Mouse (Mus musculus): ENCODE data around the gene Lcn2. TPM values are rescaled to one million over a fixed set of nuclear protein-coding genes. Genes with fewer than 3 reads are reported as not detected.
A peak's percentile ranks its signal among the peaks of the same experiment; 100 is the strongest.
"Not testable (repeated sequence)": the region's sequence is repeated elsewhere in the genome, so short reads cannot be mapped to it uniquely, and the experiment has no call there.

Lcn2 gene
- polyA plus RNA-seq, 1 experiment from 2014 or later, result not detected

DNA sequence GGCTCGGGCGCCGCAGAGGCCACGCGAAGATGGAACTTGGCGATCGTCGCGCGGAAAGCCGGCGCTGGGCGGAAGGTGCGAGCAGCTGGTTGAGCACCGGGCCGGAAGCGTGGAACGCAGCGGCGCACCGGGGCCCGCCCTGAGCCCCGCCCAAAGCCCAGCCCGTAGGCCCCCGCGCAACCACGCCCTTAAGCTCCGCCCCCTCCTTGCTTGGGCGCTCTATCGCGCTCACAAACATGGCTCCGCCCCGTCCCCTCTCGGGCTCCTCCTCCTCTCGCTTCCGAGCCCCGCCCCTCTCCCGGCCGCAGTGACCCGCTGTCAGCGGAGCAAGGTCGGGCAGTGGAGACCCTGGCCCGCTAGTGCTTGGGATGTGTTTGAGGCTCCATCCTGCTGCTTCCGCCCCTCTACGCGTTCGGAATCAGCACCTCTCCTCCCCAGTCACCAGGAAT lies 6.3 kb downstream of the Lcn2 start, which contains the start of gene 1110008P14Rik:
Gene 1110008P14Rik (minus strand): TSS at position 164 of the 449 bp plus-strand sequence.
- peaks cover 23% of the 10 kb centered on the region for H3K4me1 ChIP-seq (replicated peaks)
- peak within 1 kb of the TSS; percentile 70 for H3K27ac ChIP-seq
- H3K9ac ChIP-seq, result peak within 1 kb of the TSS; percentile 78
- H3K27me3 ChIP-seq, result peaks cover 30% of the 10 kb centered on the region
- peak within 1 kb of the TSS; percentile 89 for H3K4me2 ChIP-seq
- under 1% methylated on average over 47 of the region's 47 CpGs for WGBS
- peaks cover 34% of the 10 kb centered on the region for H3K36me3 ChIP-seq
- peak within 1 kb of the TSS; percentile 66 for H3K4me3 ChIP-seq
- peak; percentile 87 for ATAC-seq (ENCODE audit: low FRiP score)
- H3K9me3 ChIP-seq, result no peaks in the 10 kb centered on the region

DNA sequence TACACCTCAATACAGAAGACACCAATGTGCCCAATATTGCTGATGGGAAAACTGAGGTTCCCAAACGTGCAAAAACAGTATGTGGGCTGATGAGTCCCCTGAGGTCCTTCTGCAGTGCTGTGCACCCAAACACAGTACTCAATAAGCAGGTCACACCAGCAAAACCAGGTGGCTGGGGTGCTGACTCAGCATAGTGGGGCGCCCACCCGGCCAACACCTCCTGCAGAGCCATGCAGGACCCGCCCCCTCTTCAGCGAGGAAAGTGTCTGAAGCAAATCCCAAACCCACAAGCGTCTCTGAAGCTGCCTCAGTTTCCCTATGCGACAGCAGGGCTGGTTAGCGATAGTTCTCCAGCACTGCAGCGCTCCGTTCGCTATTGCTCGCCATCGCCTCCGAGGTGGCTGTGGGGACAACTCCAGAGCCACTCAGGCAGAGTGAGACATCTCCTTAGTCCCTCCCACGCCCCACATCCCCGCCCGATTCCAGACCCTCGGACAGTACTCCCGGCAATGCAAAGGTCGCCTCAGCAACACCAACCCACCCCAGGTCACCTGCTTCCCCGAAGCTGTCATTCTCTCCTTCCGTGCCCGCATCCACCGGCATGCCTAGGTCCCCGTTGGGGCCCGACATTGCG lies 6.8 kb downstream of the Lcn2 start:
- Histone ChIP-seq H3K4me1 (replicated peaks) (peaks cover 23% of the 10 kb centered on the region), H3K27ac (peak overlapping the region; percentile 70), H3K9ac (peak overlapping the region; percentile 78), H3K4me3 (peak overlapping the region; percentile 66), H3K4me2 (peak overlapping the region; percentile 89), H3K36me3 (peaks cover 39% of the 10 kb centered on the region), H3K9me3 (no peaks in the 10 kb centered on the region), H3K27me3 (peaks cover 25% of the 10 kb centered on the region)
- WGBS, result under 1% methylated on average over 27 of the region's 27 CpGs
- ATAC-seq (ENCODE audit: low FRiP score), result peak; percentile 54

DNA sequence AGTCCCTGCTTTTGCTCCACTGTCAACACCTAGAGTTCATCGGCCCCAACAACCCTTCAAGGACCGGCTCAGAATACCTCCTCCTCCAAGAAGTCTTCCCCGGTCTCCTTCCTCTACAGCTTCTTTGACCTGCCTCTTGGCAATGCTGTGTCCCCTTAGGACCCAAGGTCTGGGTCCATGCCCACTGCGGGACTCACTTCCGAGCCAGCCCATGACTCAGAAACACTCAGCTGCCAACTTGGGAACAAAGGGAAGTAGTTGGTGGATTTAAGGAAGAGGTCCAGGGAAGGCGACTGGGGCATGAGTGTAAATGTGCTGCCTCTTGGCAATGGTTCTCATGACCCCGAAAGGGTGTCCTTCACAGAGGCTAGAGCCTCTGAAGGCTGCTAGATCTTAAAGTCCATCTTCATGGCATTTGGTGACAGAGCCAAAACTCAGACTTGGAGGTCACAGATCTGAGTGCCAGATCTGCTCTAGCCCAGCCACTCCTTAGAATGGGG lies 8.0 kb downstream of the Lcn2 start:
- Histone ChIP-seq H3K4me2 (no peak overlapping the region; the same call in 1 of the 2 replicates), H3K27ac (no peak overlapping the region), H3K9me3 (no peaks in the 10 kb centered on the region), H3K27me3 (peaks cover 21% of the 10 kb centered on the region), H3K4me3 (no peak overlapping the region), H3K36me3 (peaks cover 51% of the 10 kb centered on the region), H3K9ac (no peak overlapping the region), H3K4me1 (replicated peaks) (peaks cover 23% of the 10 kb centered on the region)
- 89% methylated on average over 7 of the region's 7 CpGs for WGBS
- no peak for ATAC-seq (ENCODE audit: low FRiP score)

DNA sequence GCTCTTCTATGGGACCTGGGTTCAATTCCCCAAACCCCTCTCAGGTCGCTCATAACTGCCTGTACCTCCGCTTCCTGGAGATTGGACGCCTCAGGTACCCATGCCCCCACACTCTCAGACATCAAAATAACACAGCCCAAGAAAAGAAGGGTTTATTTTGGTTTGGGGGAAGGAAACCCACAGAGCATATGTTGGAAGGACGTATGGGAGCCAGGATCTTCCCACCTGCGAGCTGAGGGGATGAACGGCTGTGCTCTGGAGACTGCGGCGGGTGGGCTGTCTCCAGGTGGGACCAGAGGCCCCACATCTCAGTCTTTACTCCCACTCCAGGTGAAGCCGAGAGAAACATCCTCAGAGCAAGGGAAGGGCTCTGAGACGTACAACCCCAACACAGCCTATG lies 11.1 kb downstream of the Lcn2 start:
- Histone ChIP-seq H3K4me1 (replicated peaks) (peaks cover 18% of the 10 kb centered on the region), H3K27ac (no peak overlapping the region), H3K4me3 (no peak overlapping the region), H3K9me3 (no peaks in the 10 kb centered on the region), H3K36me3 (peaks cover 79% of the 10 kb centered on the region), H3K9ac (no peak overlapping the region), H3K27me3 (no peaks in the 10 kb centered on the region), H3K4me2 (no peak overlapping the region)
- no peak for ATAC-seq (ENCODE audit: low FRiP score)
- 98% methylated on average over 10 of the region's 10 CpGs for WGBS

DNA sequence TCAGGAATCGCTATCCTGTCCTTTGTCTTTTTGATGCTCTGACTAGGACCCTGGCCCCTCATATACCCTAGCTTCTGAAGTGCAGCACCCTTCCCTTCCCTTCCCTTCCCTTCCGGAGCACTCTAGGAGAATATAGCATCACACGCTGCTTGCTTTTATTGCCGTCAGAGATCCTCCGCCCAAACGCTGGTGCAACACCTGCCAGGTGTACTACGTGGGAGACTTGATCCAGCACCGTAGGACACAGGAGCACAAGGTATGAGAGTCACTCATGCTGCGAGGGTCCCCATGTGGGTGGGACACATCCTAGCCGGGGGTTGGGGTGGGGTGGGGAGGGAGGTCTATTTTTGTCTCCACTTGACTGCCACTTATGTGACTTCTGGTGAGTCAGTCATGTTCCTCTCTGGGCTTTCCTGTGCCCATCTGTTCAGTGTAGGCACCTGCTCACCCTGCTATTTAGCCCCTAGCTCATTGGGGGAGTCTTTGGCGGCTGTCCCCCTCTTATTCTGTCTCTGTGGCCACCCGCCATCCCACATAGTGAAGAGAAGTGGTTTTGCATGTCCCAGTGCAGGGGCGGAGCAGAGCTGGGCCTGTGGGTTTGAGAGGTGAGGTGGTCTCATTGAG lies 12.6 kb downstream of the Lcn2 start:
- H3K4me3 ChIP-seq, result no peak overlapping the region
- peaks cover 4% of the 10 kb centered on the region for H3K4me1 ChIP-seq (replicated peaks)
- no peak overlapping the region for H3K9ac ChIP-seq
- H3K27me3 ChIP-seq, result no peaks in the 10 kb centered on the region
- H3K4me2 ChIP-seq, result no peak overlapping the region
- H3K36me3 ChIP-seq, result peaks cover 94% of the 10 kb centered on the region
- WGBS, result 96% methylated on average over 13 of the region's 13 CpGs
- H3K27ac ChIP-seq, result no peak overlapping the region
- H3K9me3 ChIP-seq, result no peaks in the 10 kb centered on the region
- no peak for ATAC-seq (ENCODE audit: low FRiP score)

DNA sequence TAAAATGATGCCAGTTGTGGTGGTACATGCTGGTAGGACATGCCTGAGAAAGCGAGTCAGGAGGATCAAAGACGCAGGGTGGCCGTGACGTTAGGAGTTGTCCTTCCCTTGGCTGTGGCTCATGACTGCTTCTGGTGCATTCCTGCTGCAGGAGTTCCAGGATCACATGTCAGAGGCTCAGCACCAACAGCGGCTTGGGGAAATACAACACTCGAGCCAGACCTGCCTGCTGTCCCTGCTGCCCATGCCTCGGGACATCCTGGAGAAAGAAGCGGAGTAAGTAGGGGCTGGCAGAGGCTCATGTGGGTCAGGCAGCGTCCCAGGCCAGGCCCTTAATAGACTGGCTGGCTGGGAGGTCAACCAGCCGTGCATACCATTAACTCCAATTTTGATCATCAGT lies 13.9 kb downstream of the Lcn2 start:
- no peak overlapping the region for H3K9ac ChIP-seq
- no peaks in the 10 kb centered on the region for H3K27me3 ChIP-seq
- no peaks in the 10 kb centered on the region for H3K9me3 ChIP-seq
- no peak overlapping the region for H3K4me2 ChIP-seq
- H3K27ac ChIP-seq, result no peak overlapping the region
- peaks cover 97% of the 10 kb centered on the region for H3K36me3 ChIP-seq
- 91% methylated on average over 10 of the region's 10 CpGs for WGBS
- no peak overlapping the region for H3K4me3 ChIP-seq
- H3K4me1 ChIP-seq (replicated peaks), result no peaks in the 10 kb centered on the region
- ATAC-seq (ENCODE audit: low FRiP score), result no peak

DNA sequence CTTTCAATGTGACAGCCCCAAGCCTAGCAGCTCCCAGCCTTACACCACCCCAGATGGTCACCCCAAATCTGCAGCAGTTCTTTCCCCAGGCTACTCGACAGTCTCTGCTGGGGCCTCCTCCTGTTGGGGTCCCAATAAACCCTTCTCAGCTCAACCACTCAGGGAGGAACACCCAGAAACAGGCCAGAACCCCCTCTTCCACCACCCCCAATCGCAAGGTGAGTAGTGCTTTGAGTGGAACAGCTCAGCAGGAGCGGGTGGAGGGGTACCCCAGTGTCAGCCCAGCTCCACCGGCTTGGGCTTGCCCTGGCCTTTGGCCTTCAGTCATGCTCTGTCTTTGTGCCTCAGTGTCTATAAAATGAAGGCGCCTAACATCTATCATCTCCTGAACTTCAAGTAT lies 20.7 kb downstream of the Lcn2 start:
- Histone ChIP-seq H3K36me3 (peaks cover 68% of the 10 kb centered on the region), H3K27ac (no peak overlapping the region), H3K27me3 (no peaks in the 10 kb centered on the region), H3K4me2 (no peak overlapping the region), H3K9ac (no peak overlapping the region), H3K4me3 (no peak overlapping the region), H3K9me3 (no peaks in the 10 kb centered on the region), H3K4me1 (replicated peaks) (peaks cover 18% of the 10 kb centered on the region)
- WGBS, result 96% methylated on average over 5 of the region's 5 CpGs
- no peak for ATAC-seq (ENCODE audit: low FRiP score)

DNA sequence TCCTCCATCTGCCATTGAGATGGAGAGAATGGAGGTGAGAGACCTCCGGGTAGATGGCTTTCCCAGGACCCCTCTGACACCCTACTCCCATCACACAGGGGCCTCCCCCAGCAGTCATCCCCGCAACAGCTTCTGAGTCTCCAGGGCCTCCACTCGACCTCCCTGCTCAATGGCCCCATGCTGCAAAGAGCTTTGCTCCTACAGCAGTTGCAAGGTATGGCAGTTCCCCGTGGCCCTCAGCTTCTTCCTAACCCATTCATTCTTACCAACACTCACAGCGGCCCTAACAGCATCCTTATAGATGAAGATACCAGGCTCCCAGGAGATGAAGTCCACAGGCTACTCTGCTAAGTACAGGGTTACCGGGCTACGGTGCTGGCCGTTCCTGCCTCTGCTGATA lies 23.9 kb downstream of the Lcn2 start:
- Histone ChIP-seq H3K27ac (0 out of 2 replicates have a peak overlapping the region, but pooled peaks have one; percentile 90), H3K9me3 (no peaks in the 10 kb centered on the region), H3K27me3 (peaks cover 8% of the 10 kb centered on the region), H3K36me3 (peaks cover 36% of the 10 kb centered on the region), H3K4me2 (peak overlapping the region; percentile 90), H3K9ac (peak overlapping the region; percentile 91), H3K4me1 (replicated peaks) (peaks cover 31% of the 10 kb centered on the region), H3K4me3 (peak overlapping the region; percentile 85)
- no peak for ATAC-seq (ENCODE audit: low FRiP score)
- 92% methylated on average over 8 of the region's 8 CpGs for WGBS

DNA sequence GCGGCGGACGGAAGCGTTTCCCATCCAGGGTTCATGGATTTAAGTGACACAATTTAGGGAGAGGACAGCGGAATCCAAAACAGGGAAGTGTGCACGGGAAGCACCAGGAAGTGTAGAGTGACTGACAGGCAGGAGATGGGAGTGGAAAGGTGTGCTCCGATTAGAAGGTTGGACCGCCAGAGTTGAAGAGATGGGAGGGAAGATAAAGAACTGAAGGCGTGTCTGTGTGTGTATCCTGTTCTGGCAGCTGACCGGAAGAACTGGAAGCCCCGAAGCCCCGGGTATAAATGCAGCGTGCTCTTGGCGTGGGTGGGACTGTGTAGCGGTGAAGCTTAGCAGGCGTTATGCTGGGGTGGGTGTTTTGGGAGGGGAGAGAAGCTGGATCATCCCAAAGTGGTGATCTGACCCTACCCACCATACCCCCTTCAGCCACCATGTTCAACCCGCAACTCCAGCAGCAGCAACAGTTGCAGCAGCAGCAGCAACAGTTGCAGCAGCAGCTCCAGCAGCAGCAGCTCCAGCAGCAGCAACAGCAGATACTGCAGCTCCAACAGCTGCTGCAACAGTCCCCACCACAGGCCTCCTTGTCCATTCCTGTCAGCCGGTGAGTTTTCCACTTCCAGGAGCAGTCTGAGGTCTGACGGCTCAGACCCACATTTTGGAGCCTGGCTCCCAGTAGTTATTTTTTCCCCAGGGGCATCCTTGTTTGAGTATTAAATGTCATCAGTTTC lies 24.5 kb downstream of the Lcn2 start:
- peaks cover 34% of the 10 kb centered on the region for H3K36me3 ChIP-seq
- H3K27me3 ChIP-seq, result peaks cover 8% of the 10 kb centered on the region
- H3K4me2 ChIP-seq, result peak overlapping the region; percentile 90
- H3K27ac ChIP-seq, result peak overlapping the region; percentile 90
- ATAC-seq (ENCODE audit: low FRiP score), result peak; percentile 60
- H3K4me1 ChIP-seq (replicated peaks), result peaks cover 31% of the 10 kb centered on the region
- 11% methylated on average over 19 of the region's 19 CpGs for WGBS
- H3K9me3 ChIP-seq, result no peaks in the 10 kb centered on the region
- peak overlapping the region; percentile 85 for H3K4me3 ChIP-seq
- H3K9ac ChIP-seq, result peak overlapping the region; percentile 91

DNA sequence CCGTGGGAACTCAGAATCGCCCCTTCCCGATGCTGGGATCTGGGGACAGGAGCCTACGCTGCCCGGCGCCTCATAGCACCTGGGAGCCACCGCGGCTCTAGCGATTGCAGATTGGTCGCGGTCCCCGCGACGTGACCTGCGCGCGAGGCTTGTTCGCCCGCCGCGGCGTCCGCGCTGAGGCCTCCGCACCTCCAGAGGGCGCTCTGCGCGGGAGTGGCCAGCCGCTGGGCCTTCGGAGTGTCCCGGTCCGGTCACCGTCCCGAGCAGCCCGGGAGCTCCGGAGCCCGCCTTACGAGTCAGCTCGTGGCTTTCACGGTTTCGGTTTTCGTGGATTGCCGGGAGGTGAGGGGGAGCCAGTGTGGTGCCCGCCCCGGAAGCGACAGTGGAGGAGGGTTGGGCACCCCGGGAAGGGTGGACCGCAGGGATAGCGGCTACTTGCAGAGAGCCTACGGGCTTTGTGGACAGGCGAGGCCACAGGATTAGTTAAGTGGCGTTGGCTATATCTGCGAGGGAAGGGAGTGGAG lies 25.2 kb downstream of the Lcn2 start:
- peak overlapping the region; percentile 91 for H3K9ac ChIP-seq
- peak; percentile 85 for ATAC-seq (ENCODE audit: low FRiP score)
- H3K27ac ChIP-seq, result peak overlapping the region; percentile 90
- H3K4me2 ChIP-seq, result peak overlapping the region; percentile 90
- H3K4me1 ChIP-seq (replicated peaks), result peaks cover 31% of the 10 kb centered on the region
- H3K36me3 ChIP-seq, result peaks cover 28% of the 10 kb centered on the region
- H3K4me3 ChIP-seq, result peak overlapping the region; percentile 85
- no peaks in the 10 kb centered on the region for H3K9me3 ChIP-seq
- WGBS, result 0% methylated on average over 51 of the region's 53 CpGs
- peaks cover 9% of the 10 kb centered on the region for H3K27me3 ChIP-seq

DNA sequence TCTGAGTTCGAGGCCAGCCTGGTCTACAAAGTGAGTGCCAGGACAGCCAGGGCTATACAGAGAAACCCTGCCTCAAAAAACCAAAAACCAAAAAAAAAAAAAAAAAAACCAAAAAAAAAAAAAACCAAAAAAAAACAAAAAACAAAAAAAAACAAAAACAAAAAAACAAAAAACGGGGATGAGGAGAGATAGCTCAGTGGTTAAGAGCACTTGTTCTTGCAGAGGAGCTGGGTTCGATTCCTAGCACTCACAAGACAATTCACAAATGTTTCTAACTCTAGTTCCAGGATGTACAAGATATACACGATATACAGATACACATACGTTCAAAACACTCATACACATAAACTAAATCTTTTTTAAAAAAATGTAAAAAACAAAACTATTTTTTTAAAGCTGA lies 25.8 kb downstream of the Lcn2 start:
- H3K27me3 ChIP-seq, result peaks cover 14% of the 10 kb centered on the region
- peak overlapping the region; percentile 90 for H3K4me2 ChIP-seq
- peak overlapping the region; percentile 90 for H3K27ac ChIP-seq
- H3K9ac ChIP-seq, result peak overlapping the region; percentile 91
- not testable (repeated sequence) for ATAC-seq (ENCODE audit: low FRiP score); H3K9me3 ChIP-seq
- H3K4me1 ChIP-seq (replicated peaks), result peaks cover 31% of the 10 kb centered on the region
- 45% methylated on average over 5 of the region's 5 CpGs for WGBS
- peak overlapping the region; percentile 85 for H3K4me3 ChIP-seq
- peaks cover 22% of the 10 kb centered on the region for H3K36me3 ChIP-seq

DNA sequence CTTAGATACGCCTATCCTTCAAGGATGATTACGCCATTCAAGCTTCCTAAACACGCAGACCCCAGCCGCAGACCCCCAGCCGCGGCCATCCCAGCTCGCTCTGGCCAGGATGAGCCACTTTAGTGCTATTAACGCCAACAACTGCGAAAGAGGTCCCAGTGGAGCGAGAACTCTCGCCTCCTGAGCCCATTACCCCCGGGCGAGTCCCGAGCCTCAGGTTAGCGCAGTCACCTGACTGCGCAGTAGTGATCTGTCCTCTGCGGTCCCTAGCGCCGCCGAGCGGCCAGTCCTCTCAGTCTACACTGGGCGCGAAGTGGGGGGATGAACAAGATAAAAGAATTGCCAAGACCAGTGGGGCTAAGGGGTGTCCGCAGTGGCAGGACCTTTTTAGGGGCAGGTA lies 26.6 kb downstream of the Lcn2 start:
- 2% methylated on average over 24 of the region's 24 CpGs for WGBS
- H3K9me3 ChIP-seq, result no peaks in the 10 kb centered on the region
- peak; percentile 50; the same call in 1 of the 2 replicates for ATAC-seq (ENCODE audit: low FRiP score)
- no peak overlapping the region for H3K27ac ChIP-seq
- peaks cover 14% of the 10 kb centered on the region for H3K27me3 ChIP-seq
- H3K4me2 ChIP-seq, result peak overlapping the region; percentile 62
- peak overlapping the region; percentile 61 for H3K9ac ChIP-seq
- H3K36me3 ChIP-seq, result peaks cover 13% of the 10 kb centered on the region
- H3K4me3 ChIP-seq, result peak overlapping the region; percentile 33
- peaks cover 31% of the 10 kb centered on the region for H3K4me1 ChIP-seq (replicated peaks)
